Mouse (Mus musculus) left cerebral cortex, postnatal 36 days (tissue): ENCODE results near the gene Ero1lb. TPM values are rescaled to one million over a fixed set of nuclear protein-coding genes. Genes with fewer than 3 reads are reported as not detected.
"Not testable (repeated sequence)": the region's sequence is repeated elsewhere in the genome, so short reads cannot be mapped to it uniquely, and the experiment has no call there.

Experiments used
- DNase-seq, 2 experiments: peaks; one replicate each; pipeline ENCODE4 v3.0.0; 2021 to 2022; ENCODE audit warnings: low spot score in 2 of 2, mixed read lengths in 1 of 2
- intact Hi-C: fragments of 180-260 bp; cut with DNase I; formaldehyde crosslinking; loops from one replicate; pipeline ENCODE4 v1.15.1; 2025
- total RNA-seq, 2 experiments: library from RNA; stranded (reverse); gene quantifications; 2 replicates each; pipeline ENCODE4 v1.2.3; 2021

Gene Ero1lb
- total RNA-seq, 2 experiments from 2014 or later: 13.6 to 16.2 TPM

- intact Hi-C loops: loop anchor here (5.0 kb wide), 1 partner anchor 107 kb away; the partner anchor contains the start of gene Lgals8
- DNase-seq: no peak
Observed at GRCm38 (mm10) chr13:12568597-12569469, 3.2 kb downstream of the Ero1lb start.

- intact Hi-C loops: loop anchor here (5.0 kb wide), 1 partner anchor 107 kb away; the partner anchor contains the start of gene Lgals8
- no peak for DNase-seq
Observed at GRCm38 (mm10) chr13:12569741-12570140, 4.1 kb downstream of the Ero1lb start.

- no peak for DNase-seq
- intact Hi-C loops: no loop called here
Observed at GRCm38 (mm10) chr13:12574979-12575536, 9.4 kb downstream of the Ero1lb start.

- intact Hi-C loops: no loop called here
- no peak for DNase-seq
Observed at GRCm38 (mm10) chr13:12578145-12578544, 12.5 kb downstream of the Ero1lb start.

- peak; percentile 10 to 21 for DNase-seq
- intact Hi-C loops: no loop called here
Observed at GRCm38 (mm10) chr13:12589003-12589402, 23.3 kb downstream of the Ero1lb start.

- DNase-seq, intact Hi-C loops: not testable (repeated sequence)
Observed at GRCm38 (mm10) chr13:12597075-12597474, 31.4 kb downstream of the Ero1lb start.

GRCm38 (mm10) chr13:12610206-12610605 is 44.5 kb downstream of the Ero1lb start:
- intact Hi-C loops, DNase-seq: not testable (repeated sequence)

- intact Hi-C loops, DNase-seq: not testable (repeated sequence)
Observed at GRCm38 (mm10) chr13:12614026-12614425, 48.4 kb downstream of the Ero1lb start.

- intact Hi-C loops, DNase-seq: not testable (repeated sequence)
Observed at GRCm38 (mm10) chr13:12614591-12614990, 48.9 kb downstream of the Ero1lb start.

- DNase-seq, intact Hi-C loops: not testable (repeated sequence)
Observed at GRCm38 (mm10) chr13:12615014-12615413, 49.3 kb downstream of the Ero1lb start.

GRCm38 (mm10) chr13:12616489-12616888 is 50.8 kb downstream of the Ero1lb start:
- intact Hi-C loops, DNase-seq: not testable (repeated sequence)

- intact Hi-C loops, DNase-seq: not testable (repeated sequence)
Observed at GRCm38 (mm10) chr13:12619808-12620207, 54.1 kb downstream of the Ero1lb start.

GRCm38 (mm10) chr13:12626061-12626460 is 60.4 kb downstream of the Ero1lb start:
- intact Hi-C loops, DNase-seq: not testable (repeated sequence)

- intact Hi-C loops, DNase-seq: not testable (repeated sequence)
Observed at GRCm38 (mm10) chr13:12627746-12628145, 62.1 kb downstream of the Ero1lb start.

GRCm38 (mm10) chr13:12628181-12628580 is 62.5 kb downstream of the Ero1lb start:
- DNase-seq, intact Hi-C loops: not testable (repeated sequence)

GRCm38 (mm10) chr13:12630252-12630651 is 64.6 kb downstream of the Ero1lb start:
- not testable (repeated sequence) for DNase-seq
- intact Hi-C loops: loop anchor here (10.0 kb wide), 1 partner anchor 745 kb away; no protein-coding TSS in a partner anchor

GRCm38 (mm10) chr13:12634941-12635588 is 69.4 kb downstream of the Ero1lb start:
- intact Hi-C loops: loop anchor here (10.0 kb wide), 1 partner anchor 740 kb away; no protein-coding TSS in a partner anchor
- DNase-seq: not testable (repeated sequence)

GRCm38 (mm10) chr13:12642795-12643194 is 77.1 kb downstream of the Ero1lb start:
- intact Hi-C loops, DNase-seq: not testable (repeated sequence)

- DNase-seq, intact Hi-C loops: not testable (repeated sequence)
Observed at GRCm38 (mm10) chr13:12646676-12647075, 81.0 kb downstream of the Ero1lb start.
